Mouse (Mus musculus): ENCODE results near the gene Ccdc27.

GRCm38 (mm10) chr4:154089205-154089604 is 46.7 kb upstream of the Ccdc27 start:
- no peak for TF ChIP-seq CTCF (IDR thresholded peaks at IDR 0.05; ENCODE audit: insufficient read depth, low read depth, low read length)
- no peak for TF ChIP-seq POLR2A (IDR thresholded peaks at IDR 0.05; ENCODE audit: insufficient read depth, low read depth, low read length)

Data from olfactory bulb, adult 2 months (tissue).